ENCODE assay signal across 28 mouse cellular contexts in the genomic region with DNA sequence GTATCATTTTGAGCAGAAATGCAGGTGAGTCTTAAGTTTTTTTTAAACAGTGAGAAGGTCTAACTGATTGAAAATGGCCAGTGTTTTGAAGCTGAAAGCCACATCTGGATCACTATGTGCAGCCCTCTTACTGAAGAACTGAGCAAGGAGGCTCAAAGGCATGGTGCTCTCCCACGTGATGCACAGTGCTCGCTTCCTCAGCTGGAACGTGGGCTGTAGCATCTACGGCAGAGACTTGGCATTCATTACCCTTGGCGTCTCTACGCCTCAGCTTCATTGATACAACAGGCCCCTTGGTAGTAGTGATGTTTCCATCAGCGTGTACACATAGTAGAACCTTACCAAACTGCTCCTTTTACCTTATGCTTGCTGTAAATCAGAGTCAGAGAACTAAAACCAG.
"Had no signal": no experiment of that assay in that cellular context is flagged by ENCODE, and none has a peak within 500 bp of the region (broad histone marks: within the 10 kb centered on the region; RNA-seq: fewer than 3 reads in every experiment).

No protein-coding gene starts in this region.

- H3K9me3 ChIP-seq: heart, embryonic 13.5 days; heart, embryonic 15.5 days; hindbrain, embryonic 12.5 days; hindbrain, embryonic 15.5 days; kidney, embryonic 15.5 days; limb, embryonic 10.5 days; limb, embryonic 12.5 days; liver, embryonic 13.5 days had no signal

- H3K27me3 ChIP-seq: heart, embryonic 13.5 days; heart, embryonic 15.5 days; hindbrain, embryonic 12.5 days; hindbrain, embryonic 15.5 days; kidney, embryonic 15.5 days; limb, embryonic 12.5 days; liver, embryonic 13.5 days had no signal

- H3K4me1 ChIP-seq: heart, embryonic 13.5 days; heart, embryonic 15.5 days; hindbrain, embryonic 12.5 days; hindbrain, embryonic 15.5 days; limb, embryonic 10.5 days; limb, embryonic 12.5 days; liver, embryonic 13.5 days had no signal

- H3K4me2 ChIP-seq: heart, embryonic 11.5 days; heart, embryonic 13.5 days; heart, embryonic 15.5 days; hindbrain, embryonic 12.5 days; hindbrain, embryonic 15.5 days; kidney, embryonic 15.5 days; limb, embryonic 12.5 days; liver, embryonic 11.5 days; liver, embryonic 13.5 days had no signal

- H3K36me3 ChIP-seq: hindbrain, embryonic 15.5 days had no signal

- H3K9ac ChIP-seq: forebrain, postnatal 0 days; heart, embryonic 13.5 days; heart, embryonic 15.5 days; hindbrain, embryonic 12.5 days; hindbrain, embryonic 15.5 days; kidney, embryonic 15.5 days; limb, embryonic 12.5 days; liver, embryonic 13.5 days had no signal

- H3K27ac ChIP-seq: heart, adult 2 months; heart, embryonic 13.5 days; heart, embryonic 15.5 days; hindbrain, embryonic 12.5 days; hindbrain, embryonic 15.5 days; hindbrain, postnatal 0 days; kidney, embryonic 15.5 days; kidney, postnatal 0 days; layer of hippocampus, adult 2 months; left cerebral cortex, adult 2 months; limb, embryonic 10.5 days; limb, embryonic 12.5 days; liver, embryonic 13.5 days had no signal

- H3K4me3 ChIP-seq: heart, adult 2 months; heart, embryonic 13.5 days; heart, embryonic 15.5 days; hindbrain, embryonic 12.5 days; hindbrain, embryonic 15.5 days; kidney, embryonic 15.5 days; layer of hippocampus, adult 2 months; left cerebral cortex, adult 2 months; limb, embryonic 10.5 days; limb, embryonic 12.5 days; liver, embryonic 13.5 days had no signal

- ATAC-seq: forebrain, postnatal 0 days; intestine, embryonic 16.5 days had no signal

- DNase-seq: forebrain, postnatal 0 days; gastrocnemius, postnatal 14 days; gastrocnemius, postnatal 36 days; heart, adult 11 months; heart, adult 2 months; heart, postnatal 14 days; heart, postnatal 36 days; kidney, adult 11 months; kidney, adult 2 months; kidney, adult 9 months; kidney, postnatal 14 days; kidney, postnatal 4 days; liver; liver, embryonic 13.5 days had no signal
